Mouse (Mus musculus) spleen, postnatal 14 days (tissue): Measurements from ENCODE around the gene Rhbg.
A peak's percentile ranks its signal among the peaks of the same experiment; 100 is the strongest.
"Not testable (repeated sequence)": the region's sequence is repeated elsewhere in the genome, so short reads cannot be mapped to it uniquely, and the experiment has no call there.

Source experiments
- DNase-seq, 2 experiments: peaks; one replicate each; pipeline ENCODE4 v3.0.0; 2021 to 2022; ENCODE audit warnings: low spot score in 2 of 2

Rhbg gene

GRCm38 (mm10) chr3:88254268-88254926 lies at the start of gene Rhbg:
TSS of gene Rhbg (minus strand) at chr3:88254709.
- DNase-seq = no peak

- no peak for DNase-seq
Measured at GRCm38 (mm10) chr3:88299172-88299571, 44.7 kb upstream of the Rhbg start.

DNA sequence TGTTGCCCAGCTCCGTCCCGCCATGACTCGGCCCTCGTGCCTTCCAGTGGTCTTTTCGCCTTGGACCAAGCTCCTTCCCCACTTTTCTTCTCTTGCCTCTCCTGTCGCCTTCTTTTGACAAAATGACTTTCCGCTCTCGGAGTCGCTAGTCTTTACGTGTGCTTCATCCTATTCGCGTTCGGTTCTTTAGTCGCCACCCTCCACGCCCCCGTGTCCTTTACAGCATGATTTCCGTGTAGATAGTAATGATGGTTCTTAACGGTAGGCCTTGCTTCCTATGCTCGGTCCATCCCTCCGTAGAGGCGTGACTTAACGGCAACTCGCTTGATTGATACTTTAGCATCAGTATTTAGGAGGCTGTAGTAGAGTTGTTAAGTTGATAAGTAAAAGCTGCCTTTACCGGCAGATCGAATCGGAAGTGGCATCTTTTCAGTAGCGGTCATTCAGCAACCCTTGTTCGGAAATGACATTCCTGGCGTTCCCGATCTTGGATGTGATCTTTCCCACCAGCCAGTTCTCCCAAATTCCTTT lies 42.9 kb upstream of the Rhbg start:
- DNase-seq = no peak

DNA sequence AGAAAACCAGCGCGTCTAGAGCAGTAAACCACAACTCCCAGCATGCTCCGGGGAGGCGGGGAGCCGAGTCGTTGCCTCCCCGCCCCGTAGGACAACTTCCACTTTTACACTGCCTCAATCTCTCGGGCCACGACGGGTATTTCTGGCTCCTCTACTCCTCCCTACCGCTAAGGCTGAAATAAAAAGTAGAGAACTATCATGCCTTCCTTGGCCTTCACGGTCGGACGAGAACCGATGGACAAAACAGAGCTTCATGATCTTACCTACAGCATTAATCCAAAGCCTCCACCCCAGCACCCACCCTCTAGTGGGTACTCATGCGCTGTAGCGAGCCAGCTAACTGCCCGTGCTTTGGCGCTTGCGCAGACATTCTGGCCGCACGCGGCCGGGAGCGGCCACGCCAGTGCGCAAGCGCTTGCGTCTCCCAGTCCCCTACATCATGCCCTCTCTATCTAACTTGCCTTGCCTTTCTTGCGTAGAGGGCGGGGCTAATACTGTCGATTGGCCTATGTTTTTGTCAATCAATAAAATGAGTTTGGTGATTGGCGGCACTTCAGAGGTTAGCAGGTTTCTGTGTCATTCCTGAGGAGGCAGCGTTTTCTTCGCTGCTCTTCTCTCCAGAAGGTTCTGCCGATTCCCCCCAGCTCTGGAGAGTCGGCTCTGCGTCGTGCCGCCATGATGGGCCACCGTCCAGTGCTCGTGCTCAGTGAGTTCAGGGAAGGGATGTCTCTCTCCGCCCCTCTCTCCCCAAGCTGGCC lies 42.2 kb upstream of the Rhbg start, which contains the start of the genes Tsacc and Cct3:
Gene Tsacc (minus strand): TSS at position 439 of the 758 bp plus-strand sequence.
Gene Cct3 (plus strand): TSS at position 556 of the 758 bp plus-strand sequence.
- DNase-seq = peak; percentile 85 to 88

GRCm38 (mm10) chr3:88296110-88296560 lies 41.6 kb upstream of the Rhbg start:
- no peak for DNase-seq

DNA sequence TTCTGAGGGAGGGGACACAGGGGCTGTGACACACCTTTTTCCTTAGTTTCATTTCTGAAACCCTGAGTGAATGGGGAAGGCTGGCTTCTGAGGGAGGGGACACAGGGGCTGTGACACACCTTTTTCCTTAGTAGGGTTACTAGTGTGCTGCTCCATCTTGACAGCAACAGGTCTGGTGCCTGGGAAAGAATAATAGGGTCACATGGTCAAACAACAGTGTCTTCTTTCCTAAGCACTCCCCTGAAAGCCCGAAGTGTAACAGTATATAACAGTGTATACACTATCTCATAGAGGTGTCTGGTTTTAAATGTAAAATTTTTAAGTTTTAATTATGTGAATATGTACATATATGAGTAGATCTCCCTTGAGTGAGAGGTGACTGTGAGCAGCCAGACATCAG lies 40.8 kb upstream of the Rhbg start:
- DNase-seq = not testable (repeated sequence)

- DNase-seq = peak in 1 of 2 experiments; percentile 10
Measured at GRCm38 (mm10) chr3:88291970-88292369, 37.5 kb upstream of the Rhbg start.

DNA sequence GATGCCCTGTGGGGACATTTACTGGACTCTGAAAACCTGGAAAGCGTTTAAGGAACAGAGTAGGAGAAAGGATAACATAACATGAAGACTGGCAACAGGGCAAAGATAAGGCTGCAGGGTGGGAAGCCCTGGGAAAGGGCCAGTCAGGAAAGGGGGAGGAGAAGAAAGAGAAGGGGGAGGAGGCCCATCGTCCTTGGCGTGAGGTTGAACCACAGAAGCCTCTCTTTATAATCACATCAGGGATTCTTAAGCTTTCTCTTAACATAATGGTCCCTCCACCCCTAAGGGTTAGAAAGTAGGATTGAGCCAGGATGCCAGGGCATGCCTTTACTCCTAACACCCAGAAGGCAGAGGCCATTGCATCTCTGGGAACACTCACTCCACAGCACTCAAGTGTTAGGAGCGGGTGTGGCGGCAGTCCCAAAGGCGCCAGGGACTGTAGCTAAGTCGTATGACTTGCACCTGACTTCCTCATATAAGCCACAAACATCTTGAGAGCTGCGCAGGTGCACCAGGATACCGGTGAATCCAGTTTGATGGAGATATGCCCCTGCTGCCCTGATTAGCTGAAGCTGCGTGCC lies 33.7 kb upstream of the Rhbg start:
- not testable (repeated sequence) for DNase-seq

GRCm38 (mm10) chr3:88287110-88287509 lies 32.6 kb upstream of the Rhbg start, which contains the start of gene Gm38392:
TSS of gene Gm38392 (minus strand) at chr3:88287210.
- no peak for DNase-seq

- not testable (repeated sequence) for DNase-seq
Measured at GRCm38 (mm10) chr3:88285565-88285895, 31.0 kb upstream of the Rhbg start.

- DNase-seq = not testable (repeated sequence)
Measured at GRCm38 (mm10) chr3:88284815-88285564, 30.5 kb upstream of the Rhbg start.

- DNase-seq = not testable (repeated sequence)
Measured at GRCm38 (mm10) chr3:88281141-88281916, 26.8 kb upstream of the Rhbg start.

DNA sequence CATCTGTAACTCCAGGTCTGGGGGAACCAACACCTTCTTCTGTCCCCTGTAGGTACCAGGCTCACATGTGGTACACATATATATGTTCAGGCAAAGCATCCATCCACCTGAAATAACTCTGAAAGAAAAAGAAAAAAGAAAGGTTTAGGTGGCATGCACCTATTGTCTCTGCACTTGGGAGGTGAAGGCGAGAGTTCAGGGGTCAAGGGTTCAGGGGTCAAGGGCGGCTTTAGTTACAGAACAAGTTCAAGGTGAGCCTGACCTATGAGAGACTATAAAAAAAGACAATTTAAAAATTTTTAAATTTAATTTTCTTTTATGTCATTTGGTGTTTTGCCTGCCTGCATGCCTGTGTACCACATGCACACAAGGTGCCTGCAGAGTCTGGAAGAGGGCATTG lies 25.5 kb upstream of the Rhbg start:
- no peak for DNase-seq

GRCm38 (mm10) chr3:88276529-88277143 lies 22.1 kb upstream of the Rhbg start:
- no peak for DNase-seq

DNA sequence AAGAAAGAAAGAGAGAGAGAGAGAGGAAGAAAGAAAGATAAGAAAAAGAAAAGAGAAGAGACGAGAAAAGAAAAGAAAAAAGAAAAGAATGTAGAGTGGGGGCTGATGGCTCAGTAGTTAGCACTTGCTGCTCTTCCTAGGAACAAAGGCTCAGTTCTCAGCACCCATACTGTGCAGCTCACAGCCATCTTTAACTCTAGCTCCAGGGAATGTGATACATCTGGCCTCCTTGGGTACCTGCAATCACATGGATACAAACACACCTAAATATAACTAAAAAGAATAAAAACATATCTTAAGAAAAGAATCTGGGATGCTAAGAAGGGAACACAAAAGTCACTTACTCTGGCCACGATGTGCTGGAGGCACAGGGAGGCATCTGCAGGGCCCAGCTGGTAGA lies 21.6 kb upstream of the Rhbg start:
- DNase-seq = no peak

- no peak for DNase-seq
Measured at GRCm38 (mm10) chr3:88274002-88274401, 19.5 kb upstream of the Rhbg start.

DNA sequence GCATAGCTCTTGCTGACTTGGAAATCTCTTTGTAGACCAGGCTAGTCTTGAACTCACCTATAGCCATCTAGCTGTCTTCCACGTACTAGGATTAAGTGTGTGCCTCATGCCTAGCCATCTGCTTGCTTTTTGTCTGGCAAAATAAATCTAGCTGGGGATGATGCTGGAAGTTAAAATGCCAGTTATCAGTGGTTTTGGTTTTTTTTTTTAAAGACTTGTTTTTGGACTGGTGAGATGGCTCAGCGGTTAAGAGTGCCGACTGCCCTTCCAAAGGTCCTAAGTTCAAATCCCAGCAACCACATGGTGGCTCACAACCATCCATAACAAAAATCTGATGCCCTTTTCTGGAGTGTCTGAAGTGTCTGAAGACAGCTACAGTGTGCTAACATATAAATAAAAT lies 17.4 kb upstream of the Rhbg start:
- DNase-seq = no peak

DNA sequence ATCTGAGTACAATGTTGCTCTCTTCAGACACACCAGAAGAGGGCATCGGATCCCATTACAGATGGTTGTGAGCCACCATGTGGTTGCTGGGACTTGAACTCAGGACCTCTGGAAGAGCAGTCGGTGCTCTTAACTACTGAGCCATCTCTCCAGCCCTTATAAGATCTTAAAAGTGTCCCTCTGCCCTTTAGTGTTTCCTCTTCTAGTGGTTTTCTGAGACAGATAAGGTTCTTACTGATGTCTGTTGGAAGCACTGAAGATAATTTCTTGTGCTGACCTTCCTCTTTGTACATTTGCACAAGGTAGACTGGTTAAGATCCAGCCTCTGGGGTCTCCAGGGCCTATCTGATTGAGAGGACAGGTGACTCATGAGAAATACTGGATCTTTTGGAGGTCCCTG lies 16.8 kb upstream of the Rhbg start:
- DNase-seq = not testable (repeated sequence)

DNA sequence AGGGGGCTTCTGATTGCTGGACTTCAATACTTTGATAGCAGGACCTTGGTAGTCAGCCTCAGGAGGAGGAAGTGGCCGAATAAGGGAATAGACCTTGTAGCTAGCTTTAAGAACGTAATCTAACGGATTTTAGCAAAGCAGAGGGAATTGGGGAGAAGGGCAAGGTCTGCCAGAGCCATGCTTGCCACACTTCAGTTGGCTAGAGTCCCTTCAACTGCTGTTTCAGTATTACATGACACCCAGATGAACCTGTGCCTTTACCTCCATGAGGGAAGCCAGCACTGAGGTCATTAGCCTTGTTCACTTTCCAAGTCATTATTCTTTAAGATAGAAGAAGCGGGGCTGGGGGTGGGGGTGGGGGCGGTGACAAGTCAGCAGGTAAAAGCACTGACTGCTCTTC lies 14.5 kb upstream of the Rhbg start:
- no peak for DNase-seq

GRCm38 (mm10) chr3:88268014-88268413 lies 13.5 kb upstream of the Rhbg start:
- DNase-seq = not testable (repeated sequence)
